Mouse (Mus musculus): Measurements from ENCODE around the gene Elp5.

The Elp5 gene

GRCm38 (mm10) chr11:69990850-69991691 lies 8.8 kb upstream of the Elp5 start, which contains the start of gene Gabarap:
TSS of gene Gabarap (plus strand) at chr11:69991143.
- peak; percentile 96 for DNase-seq

GRCm38 (mm10) chr11:69989949-69990348 lies 7.6 kb upstream of the Elp5 start:
- no peak for DNase-seq

GRCm38 (mm10) chr11:69984431-69984830 lies 2.1 kb upstream of the Elp5 start:
- no peak for DNase-seq

GRCm38 (mm10) chr11:69983377-69983776 lies 1.1 kb upstream of the Elp5 start:
- DNase-seq, result no peak

- DNase-seq, result no peak
Observed at GRCm38 (mm10) chr11:69982877-69983276, 560 bp upstream of the Elp5 start.

GRCm38 (mm10) chr11:69981141-69981762 lies 1.1 kb downstream of the Elp5 start, which contains the start of gene Ctdnep1:
TSS of gene Ctdnep1 (plus strand) at chr11:69981156.
- peak; percentile 62 for DNase-seq

GRCm38 (mm10) chr11:69980196-69981140 lies 1.8 kb downstream of the Elp5 start:
- DNase-seq, result peak; percentile 92

GRCm38 (mm10) chr11:69979827-69980195 lies 2.5 kb downstream of the Elp5 start:
- no peak for DNase-seq

GRCm38 (mm10) chr11:69976271-69976670 lies 6.0 kb downstream of the Elp5 start:
- no peak for DNase-seq

GRCm38 (mm10) chr11:69974907-69975306 lies 7.4 kb downstream of the Elp5 start:
- no peak for DNase-seq

- DNase-seq, result no peak
Observed at GRCm38 (mm10) chr11:69970775-69971174, 11.5 kb downstream of the Elp5 start.

- DNase-seq, result no peak
Observed at GRCm38 (mm10) chr11:69970222-69970621, 12.1 kb downstream of the Elp5 start.

GRCm38 (mm10) chr11:69968793-69969192 lies 13.5 kb downstream of the Elp5 start:
- DNase-seq, result no peak

- no peak for DNase-seq
Observed at GRCm38 (mm10) chr11:69966860-69967517, 15.3 kb downstream of the Elp5 start.

- peak; percentile 43 for DNase-seq
Observed at GRCm38 (mm10) chr11:69966006-69966859, 16.1 kb downstream of the Elp5 start.

- DNase-seq, result peak; percentile 29
Observed at GRCm38 (mm10) chr11:69965271-69966005, 16.9 kb downstream of the Elp5 start.

- DNase-seq, result no peak
Observed at GRCm38 (mm10) chr11:69964650-69965270, 17.6 kb downstream of the Elp5 start, which contains the start of gene Cldn7. TSS of gene Cldn7 (plus strand) at chr11:69964779.

- no peak for DNase-seq
Observed at GRCm38 (mm10) chr11:69961841-69962240, 20.5 kb downstream of the Elp5 start.

GRCm38 (mm10) chr11:69960616-69961015 lies 21.7 kb downstream of the Elp5 start:
- DNase-seq, result peak; percentile 57

GRCm38 (mm10) chr11:69956218-69956617 lies 26.1 kb downstream of the Elp5 start:
- no peak for DNase-seq

Measured in thymus, postnatal 4 days (tissue).